Comparison of ENCODE assay signal across 14 mouse cellular contexts in genomic region chr5:44656707-44657106, GRCm38 (mm10).
DNase-seq lines count a peak whose midpoint lies in the region; ATAC-seq and TF ChIP-seq lines count a peak whose summit lies in the region.
"Had no signal": no experiment of that assay in that cellular context is flagged by ENCODE, and none has a peak within 500 bp of the region (broad histone marks: within the 10 kb centered on the region; RNA-seq: fewer than 3 reads in every experiment).

No protein-coding gene starts in this region.

- no peak for ATAC-seq in intestine, postnatal 0 days
- ATAC-seq in intestine, embryonic 16.5 days, result no peak
- no peak for ATAC-seq in midbrain, postnatal 0 days (ENCODE audit: low FRiP score)
- ATAC-seq in midbrain, embryonic 13.5 days, result no peak
- ATAC-seq: forebrain, embryonic 14.5 days; intestine, embryonic 15.5 days had no signal

- no peaks in the 10 kb centered on the region for H3K9me3 ChIP-seq in intestine, postnatal 0 days (ENCODE audit: control insufficient read depth)
- no peaks in the 10 kb centered on the region for H3K9me3 ChIP-seq in intestine, embryonic 16.5 days (ENCODE audit: control insufficient read depth, low read length)
- H3K9me3 ChIP-seq in midbrain, postnatal 0 days (ENCODE audit: low read length), result no peaks in the 10 kb centered on the region
- no peaks in the 10 kb centered on the region for H3K9me3 ChIP-seq in midbrain, embryonic 13.5 days
- no peaks in the 10 kb centered on the region for H3K9me3 ChIP-seq in embryonic facial prominence, embryonic 10.5 days
- H3K9me3 ChIP-seq: intestine, embryonic 15.5 days; limb, embryonic 12.5 days had no signal

- H3K4me3 ChIP-seq in intestine, postnatal 0 days (ENCODE audit: low read depth, low read length), result no peak overlapping the region
- no peak overlapping the region for H3K4me3 ChIP-seq in intestine, embryonic 16.5 days (ENCODE audit: low read length)
- H3K4me3 ChIP-seq in midbrain, postnatal 0 days (ENCODE audit: low read depth, low read length), result no peak overlapping the region
- H3K4me3 ChIP-seq in midbrain, embryonic 13.5 days (replicated peaks), result no peak overlapping the region
- H3K4me3 ChIP-seq in embryonic facial prominence, embryonic 10.5 days, result no peak overlapping the region
- H3K4me3 ChIP-seq: intestine, embryonic 15.5 days; limb, embryonic 12.5 days had no signal

- H3K4me1 ChIP-seq in intestine, postnatal 0 days (replicated peaks; ENCODE audit: control insufficient read depth, insufficient read depth, low read length), result no peaks in the 10 kb centered on the region
- peaks cover 4% of the 10 kb centered on the region; the same call in 1 of the 2 replicates for H3K4me1 ChIP-seq in intestine, embryonic 16.5 days (ENCODE audit: control insufficient read depth, insufficient read depth, low read length)
- H3K4me1 ChIP-seq in midbrain, postnatal 0 days (ENCODE audit: insufficient read depth, low read length), result no peaks in the 10 kb centered on the region
- H3K4me1 ChIP-seq in midbrain, embryonic 13.5 days (replicated peaks), result peaks cover 16% of the 10 kb centered on the region
- peaks cover 4% of the 10 kb centered on the region for H3K4me1 ChIP-seq in embryonic facial prominence, embryonic 10.5 days
- H3K4me1 ChIP-seq: intestine, embryonic 15.5 days; limb, embryonic 12.5 days had no signal

- 84% methylated on average over 1 of the region's 1 CpGs for WGBS in intestine, postnatal 0 days
- 95% methylated on average over 1 of the region's 1 CpGs for WGBS in intestine, embryonic 16.5 days
- WGBS in midbrain, postnatal 0 days, result 94% methylated on average over 1 of the region's 1 CpGs
- WGBS in midbrain, embryonic 13.5 days, result 91% methylated on average over 1 of the region's 1 CpGs
- 82% methylated on average over 1 of the region's 1 CpGs for WGBS in embryonic facial prominence, embryonic 10.5 days

- H3K27me3 ChIP-seq in intestine, postnatal 0 days (replicated peaks; ENCODE audit: control insufficient read depth, insufficient read depth, low read length), result no peaks in the 10 kb centered on the region
- H3K27me3 ChIP-seq in intestine, embryonic 16.5 days (replicated peaks; ENCODE audit: control insufficient read depth, insufficient read depth, low read length), result no peaks in the 10 kb centered on the region
- H3K27me3 ChIP-seq in midbrain, postnatal 0 days (ENCODE audit: insufficient read depth, low read length), result no peaks in the 10 kb centered on the region
- H3K27me3 ChIP-seq in midbrain, embryonic 13.5 days, result no peaks in the 10 kb centered on the region
- H3K27me3 ChIP-seq in embryonic facial prominence, embryonic 10.5 days (replicated peaks; ENCODE audit: low read depth, poor library complexity, severe bottlenecking), result no peaks in the 10 kb centered on the region
- H3K27me3 ChIP-seq: intestine, embryonic 15.5 days; limb, embryonic 12.5 days had no signal

- no peak overlapping the region for H3K27ac ChIP-seq in intestine, postnatal 0 days (ENCODE audit: low read depth, low read length)
- no peak overlapping the region for H3K27ac ChIP-seq in intestine, embryonic 16.5 days (ENCODE audit: low read length)
- H3K27ac ChIP-seq in midbrain, postnatal 0 days (ENCODE audit: low read depth, low read length), result no peak overlapping the region
- no peak overlapping the region for H3K27ac ChIP-seq in midbrain, embryonic 13.5 days
- no peak overlapping the region for H3K27ac ChIP-seq in embryonic facial prominence, embryonic 10.5 days (replicated peaks)
- H3K27ac ChIP-seq: intestine, embryonic 15.5 days; limb, embryonic 12.5 days; macrophage had no signal

- no peak for DNase-seq in midbrain, postnatal 0 days (ENCODE audit: low spot score)
- peak; percentile 5 for DNase-seq in WW6 (ENCODE audit: low read depth, low spot score)
- DNase-seq in spleen, postnatal 10 days (ENCODE audit: low spot score in 2 of 2), result no peak
- DNase-seq in embryonic facial prominence, embryonic 10.5 days (ENCODE audit: low spot score), result no peak
- DNase-seq: cerebellum, postnatal 14 days; midbrain, embryonic 14.5 days; spleen, adult 18-20 months had no signal

- no peak overlapping the region for H3K4me2 ChIP-seq in intestine, postnatal 0 days (replicated peaks; ENCODE audit: low read depth)
- no peak overlapping the region for H3K4me2 ChIP-seq in intestine, embryonic 16.5 days (ENCODE audit: low read depth, low read length)
- no peak overlapping the region for H3K4me2 ChIP-seq in midbrain, postnatal 0 days (ENCODE audit: low read depth, low read length, poor library complexity, severe bottlenecking)
- H3K4me2 ChIP-seq in midbrain, embryonic 13.5 days (replicated peaks), result no peak overlapping the region
- H3K4me2 ChIP-seq: intestine, embryonic 15.5 days; limb, embryonic 12.5 days had no signal

- TF ChIP-seq CTCF in intestine, postnatal 0 days (IDR thresholded peaks at IDR 0.05; ENCODE audit: low read depth), result peak; percentile 55
- TF ChIP-seq CTCF in midbrain, postnatal 0 days (IDR thresholded peaks at IDR 0.05), result peak; percentile 52

- no peak overlapping the region for H3K9ac ChIP-seq in intestine, postnatal 0 days (ENCODE audit: low read depth, low read length)
- H3K9ac ChIP-seq in intestine, embryonic 16.5 days (ENCODE audit: low read depth, low read length), result no peak overlapping the region
- no peak overlapping the region for H3K9ac ChIP-seq in midbrain, postnatal 0 days (replicated peaks; ENCODE audit: low read length, poor library complexity, severe bottlenecking)
- H3K9ac ChIP-seq in midbrain, embryonic 13.5 days (replicated peaks), result no peak overlapping the region
- H3K9ac ChIP-seq: intestine, embryonic 15.5 days; limb, embryonic 12.5 days had no signal

- no peaks in the 10 kb centered on the region for H3K36me3 ChIP-seq in intestine, postnatal 0 days (ENCODE audit: control insufficient read depth, insufficient read depth)
- no peaks in the 10 kb centered on the region for H3K36me3 ChIP-seq in intestine, embryonic 16.5 days (ENCODE audit: control insufficient read depth, insufficient read depth, low read length)
- no peaks in the 10 kb centered on the region for H3K36me3 ChIP-seq in midbrain, postnatal 0 days (ENCODE audit: insufficient read depth, low read length)
- no peaks in the 10 kb centered on the region for H3K36me3 ChIP-seq in midbrain, embryonic 13.5 days
- H3K36me3 ChIP-seq in embryonic facial prominence, embryonic 10.5 days (replicated peaks), result no peaks in the 10 kb centered on the region
- H3K36me3 ChIP-seq: intestine, embryonic 15.5 days; limb, embryonic 12.5 days had no signal
